Mouse (Mus musculus): ENCODE results near the gene Cd47. TPM values are rescaled to one million over a fixed set of nuclear protein-coding genes. Genes with fewer than 3 reads are reported as not detected.

The Cd47 gene
- total and polyA plus RNA-seq, 3 experiments = 30.9 to 87.1 (median 76.5) TPM

DNA sequence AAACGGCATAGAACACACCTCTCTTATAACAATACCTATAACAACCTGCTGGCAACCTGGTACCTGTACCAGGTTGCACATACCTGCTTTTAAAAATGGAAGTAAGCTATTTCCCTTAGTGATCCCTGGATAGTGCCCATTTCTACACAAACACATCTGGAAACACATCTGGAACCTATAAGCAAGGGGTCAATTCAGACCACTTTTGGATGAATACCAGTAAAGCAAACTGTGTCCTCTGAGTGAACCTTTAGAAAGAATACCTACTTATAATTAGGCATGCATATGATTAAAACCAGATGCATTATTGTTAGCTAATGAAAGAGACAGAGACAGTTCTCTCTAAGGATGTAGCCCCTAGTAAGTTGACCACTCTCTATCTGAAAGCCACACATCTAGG, 140.7 kb downstream of the Cd47 start:
- Histone ChIP-seq H3K4me3 (no peak overlapping the region), H3K27ac (no peak overlapping the region), H3K36me3 (ENCODE audit: control insufficient read depth, insufficient read depth, low read length) (peaks cover 2% of the 10 kb centered on the region; the same call in 1 of the 2 replicates), H3K27me3 (ENCODE audit: control insufficient read depth, insufficient read depth, low read length) (no peaks in the 10 kb centered on the region), H3K79me2 (replicated peaks; ENCODE audit: control insufficient read depth, insufficient read depth, low read length) (no peaks in the 10 kb centered on the region), H3K4me1 (ENCODE audit: control insufficient read depth, insufficient read depth, low read length) (peaks cover 6% of the 10 kb centered on the region), H3K9ac (ENCODE audit: low read depth, low read length) (no peak overlapping the region)
- 84% methylated on average over 1 of the region's 1 CpGs for WGBS
- no peak for TF ChIP-seq POLR2A (IDR thresholded peaks at IDR 0.05; ENCODE audit: insufficient read depth, low read depth, low read length)
- no peak for TF ChIP-seq CTCF (IDR thresholded peaks at IDR 0.05)
- no peak for TF ChIP-seq EP300 (IDR thresholded peaks at IDR 0.05; ENCODE audit: insufficient read depth, low read depth, low read length)
- intact Hi-C loops (cut with DNase I) = no loop called here
- no peak for DNase-seq

DNA sequence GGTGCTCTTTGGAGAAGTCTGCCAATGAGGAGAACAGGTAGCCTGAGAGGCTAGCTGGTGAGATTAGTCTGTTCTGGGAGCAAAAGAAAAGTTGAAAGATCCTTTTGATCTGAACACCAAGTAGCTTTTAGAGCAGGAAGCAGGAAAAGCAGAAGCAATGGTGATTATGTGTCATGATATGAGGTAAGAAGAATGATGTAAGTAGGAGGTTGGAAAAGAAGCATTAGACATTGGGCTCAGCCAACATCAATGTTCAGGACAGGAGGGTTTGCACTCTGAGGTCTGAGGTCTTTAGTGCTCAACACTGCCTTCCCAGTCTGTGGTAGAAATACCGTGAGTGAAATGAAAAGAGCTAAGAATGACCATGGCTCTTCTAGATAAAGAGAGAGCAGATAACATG, 143.4 kb downstream of the Cd47 start:
- TF ChIP-seq CTCF (IDR thresholded peaks at IDR 0.05) (no peak), EP300 (IDR thresholded peaks at IDR 0.05; ENCODE audit: insufficient read depth, low read depth, low read length) (no peak), POLR2A (IDR thresholded peaks at IDR 0.05; ENCODE audit: insufficient read depth, low read depth, low read length) (no peak)
- Histone ChIP-seq H3K9ac (ENCODE audit: low read depth, low read length) (no peak overlapping the region), H3K4me1 (ENCODE audit: control insufficient read depth, insufficient read depth, low read length) (no peaks in the 10 kb centered on the region; the same call in 1 of the 2 replicates), H3K27me3 (ENCODE audit: control insufficient read depth, insufficient read depth, low read length) (no peaks in the 10 kb centered on the region), H3K27ac (no peak overlapping the region), H3K4me3 (no peak overlapping the region), H3K36me3 (ENCODE audit: control insufficient read depth, insufficient read depth, low read length) (no peaks in the 10 kb centered on the region), H3K79me2 (replicated peaks; ENCODE audit: control insufficient read depth, insufficient read depth, low read length) (no peaks in the 10 kb centered on the region)
- WGBS = 55% methylated on average over 1 of the region's 1 CpGs
- intact Hi-C loops (cut with DNase I) = no loop called here
- DNase-seq = no peak

DNA sequence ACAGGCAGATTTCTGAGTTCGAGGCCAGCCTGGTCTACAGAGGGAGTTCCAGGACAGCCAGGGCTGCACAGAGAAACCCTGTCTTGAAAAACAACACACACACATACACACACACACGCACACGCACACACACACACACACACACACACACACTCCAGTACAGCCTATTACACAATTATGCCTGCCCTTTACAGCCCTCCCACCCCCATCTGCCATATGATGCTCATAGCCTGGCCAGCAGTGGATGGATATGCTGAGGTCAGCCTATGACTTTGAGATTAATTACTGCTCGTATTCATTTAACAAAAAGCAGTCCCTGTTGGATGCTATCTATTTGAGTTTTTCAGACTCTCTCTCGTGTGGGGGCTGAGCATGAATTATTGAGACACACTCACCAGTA, 144.8 kb downstream of the Cd47 start:
- no peaks in the 10 kb centered on the region for H3K79me2 ChIP-seq (replicated peaks; ENCODE audit: control insufficient read depth, insufficient read depth, low read length)
- H3K4me1 ChIP-seq (ENCODE audit: control insufficient read depth, insufficient read depth, low read length) = no peaks in the 10 kb centered on the region; the same call in 1 of the 2 replicates
- WGBS = 81% methylated on average over 5 of the region's 5 CpGs
- no peaks in the 10 kb centered on the region for H3K27me3 ChIP-seq (ENCODE audit: control insufficient read depth, insufficient read depth, low read length)
- no peak overlapping the region for H3K9ac ChIP-seq (ENCODE audit: low read depth, low read length)
- no peak for DNase-seq
- no peak for TF ChIP-seq EP300 (IDR thresholded peaks at IDR 0.05; ENCODE audit: insufficient read depth, low read depth, low read length)
- TF ChIP-seq POLR2A (IDR thresholded peaks at IDR 0.05; ENCODE audit: insufficient read depth, low read depth, low read length) = no peak
- no peak for TF ChIP-seq CTCF (IDR thresholded peaks at IDR 0.05)
- intact Hi-C loops (cut with DNase I) = no loop called here
- no peaks in the 10 kb centered on the region for H3K36me3 ChIP-seq (ENCODE audit: control insufficient read depth, insufficient read depth, low read length)
- no peak overlapping the region for H3K4me3 ChIP-seq
- no peak overlapping the region for H3K27ac ChIP-seq

DNA sequence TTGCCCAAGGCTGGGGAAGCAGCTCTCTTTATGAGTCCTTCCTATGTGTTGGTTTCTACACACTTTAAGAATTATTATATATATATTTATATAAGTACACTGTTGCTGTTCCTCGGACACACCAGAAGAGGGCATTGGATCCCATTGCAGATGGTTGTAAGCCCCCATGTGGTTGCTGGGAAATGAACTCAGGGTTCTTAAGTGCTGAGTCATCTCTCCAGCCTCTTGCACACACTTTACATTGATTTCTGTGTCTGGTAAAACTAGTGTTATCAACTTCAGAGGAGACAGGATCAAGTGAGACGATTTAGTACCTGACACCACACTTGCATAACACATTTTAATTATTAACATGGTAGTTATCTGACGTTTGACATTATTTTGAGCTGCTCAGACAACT, 146.7 kb downstream of the Cd47 start:
- H3K79me2 ChIP-seq (replicated peaks; ENCODE audit: control insufficient read depth, insufficient read depth, low read length) = no peaks in the 10 kb centered on the region
- no peaks in the 10 kb centered on the region for H3K36me3 ChIP-seq (ENCODE audit: control insufficient read depth, insufficient read depth, low read length)
- intact Hi-C loops (cut with DNase I) = no loop called here
- WGBS = 84% methylated on average over 3 of the region's 3 CpGs
- no peaks in the 10 kb centered on the region for H3K27me3 ChIP-seq (ENCODE audit: control insufficient read depth, insufficient read depth, low read length)
- no peak overlapping the region for H3K27ac ChIP-seq
- H3K9ac ChIP-seq (ENCODE audit: low read depth, low read length) = no peak overlapping the region
- no peak for TF ChIP-seq POLR2A (IDR thresholded peaks at IDR 0.05; ENCODE audit: insufficient read depth, low read depth, low read length)
- TF ChIP-seq EP300 (IDR thresholded peaks at IDR 0.05; ENCODE audit: insufficient read depth, low read depth, low read length) = no peak
- no peak for TF ChIP-seq CTCF (IDR thresholded peaks at IDR 0.05)
- H3K4me3 ChIP-seq = no peak overlapping the region
- H3K4me1 ChIP-seq (ENCODE audit: control insufficient read depth, insufficient read depth, low read length) = peaks cover 2% of the 10 kb centered on the region
- DNase-seq = no peak

DNA sequence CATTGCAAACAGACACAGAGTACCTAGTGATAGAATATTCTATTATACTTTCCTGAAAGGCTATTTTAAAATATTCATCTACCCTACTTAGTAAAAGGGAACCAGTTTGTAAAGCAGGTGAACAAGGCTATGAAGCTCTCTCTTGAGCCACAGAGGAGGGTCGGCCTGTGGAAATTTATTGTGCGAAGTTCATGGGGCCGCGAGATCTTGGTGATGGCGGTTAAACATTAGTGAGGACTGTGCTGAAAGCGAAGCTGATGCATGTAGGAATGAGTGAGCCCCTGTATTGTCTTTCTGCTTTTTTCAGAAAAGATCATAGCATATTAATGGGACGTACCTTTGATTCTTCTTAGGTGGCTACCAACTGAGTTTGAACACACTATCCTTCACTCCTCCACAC, 147.3 kb downstream of the Cd47 start:
- TF ChIP-seq POLR2A (IDR thresholded peaks at IDR 0.05; ENCODE audit: insufficient read depth, low read depth, low read length) (no peak), CTCF (IDR thresholded peaks at IDR 0.05) (no peak), EP300 (IDR thresholded peaks at IDR 0.05; ENCODE audit: insufficient read depth, low read depth, low read length) (no peak)
- H3K36me3 ChIP-seq (ENCODE audit: control insufficient read depth, insufficient read depth, low read length) = no peaks in the 10 kb centered on the region
- H3K27ac ChIP-seq = no peak overlapping the region
- intact Hi-C loops (cut with DNase I) = no loop called here
- 97% methylated on average over 7 of the region's 7 CpGs for WGBS
- H3K27me3 ChIP-seq (ENCODE audit: control insufficient read depth, insufficient read depth, low read length) = no peaks in the 10 kb centered on the region
- no peak for DNase-seq
- peaks cover 2% of the 10 kb centered on the region for H3K4me1 ChIP-seq (ENCODE audit: control insufficient read depth, insufficient read depth, low read length)
- no peaks in the 10 kb centered on the region for H3K79me2 ChIP-seq (replicated peaks; ENCODE audit: control insufficient read depth, insufficient read depth, low read length)
- H3K4me3 ChIP-seq = no peak overlapping the region
- H3K9ac ChIP-seq (ENCODE audit: low read depth, low read length) = no peak overlapping the region

DNA sequence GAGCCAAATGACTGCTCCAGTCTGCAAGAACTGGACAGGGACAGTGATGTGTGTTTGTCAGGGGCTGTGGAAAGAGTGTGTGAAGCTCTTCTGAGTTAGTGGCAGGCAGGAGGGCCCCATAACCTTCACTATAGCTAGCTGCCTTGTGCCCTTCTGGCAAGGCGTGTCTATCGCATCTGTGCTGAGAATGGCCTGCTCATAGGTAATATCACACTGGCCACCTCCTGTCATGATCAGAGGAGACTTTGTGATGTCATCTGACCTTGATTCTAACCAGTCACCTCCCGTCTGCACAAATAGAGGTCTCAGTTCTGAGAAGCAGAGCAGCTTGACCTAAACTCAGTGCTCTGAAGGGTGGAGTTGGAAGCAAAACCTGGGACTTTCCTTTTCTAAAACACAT, 148.0 kb downstream of the Cd47 start:
- TF ChIP-seq POLR2A (IDR thresholded peaks at IDR 0.05; ENCODE audit: insufficient read depth, low read depth, low read length) = no peak
- no peak for TF ChIP-seq EP300 (IDR thresholded peaks at IDR 0.05; ENCODE audit: insufficient read depth, low read depth, low read length)
- TF ChIP-seq CTCF (IDR thresholded peaks at IDR 0.05) = no peak

More for the DNA sequence above, 148.0 kb downstream of the Cd47 start:
- Histone ChIP-seq H3K9ac (ENCODE audit: low read depth, low read length) (no peak overlapping the region), H3K27ac (no peak overlapping the region), H3K27me3 (ENCODE audit: control insufficient read depth, insufficient read depth, low read length) (no peaks in the 10 kb centered on the region), H3K4me3 (no peak overlapping the region), H3K4me1 (ENCODE audit: control insufficient read depth, insufficient read depth, low read length) (peaks cover 2% of the 10 kb centered on the region), H3K79me2 (replicated peaks; ENCODE audit: control insufficient read depth, insufficient read depth, low read length) (no peaks in the 10 kb centered on the region), H3K36me3 (ENCODE audit: control insufficient read depth, insufficient read depth, low read length) (no peaks in the 10 kb centered on the region)
- intact Hi-C loops (cut with DNase I) = no loop called here
- WGBS = 90% methylated on average over 3 of the region's 3 CpGs
- DNase-seq = no peak
